Mouse (Mus musculus) E14TG2a.4 (cell line): ENCODE results near the gene Fam102b.

Experiments used
- H3K27me3 ChIP-seq: 2 replicates; pipeline ENCODE4 v1.6.1; 2014; ENCODE audit warnings: low read length, control low read depth; ENCODE audit not compliant: insufficient read depth
- H3K36me3 ChIP-seq: 2 replicates; pipeline ENCODE4 v1.6.1; 2014; ENCODE audit warnings: low read length, control low read depth; ENCODE audit not compliant: insufficient read depth
- H3K4me1 ChIP-seq: replicated peaks from 2 replicates; pipeline ENCODE4 v1.6.1; 2014; ENCODE audit warnings: low read depth, low read length, control low read depth
- H3K4me3 ChIP-seq: replicated peaks from 2 replicates; pipeline ENCODE4 v1.5.1; 2014; ENCODE audit warnings: mild to moderate bottlenecking, low read length
- H3K9me3 ChIP-seq: 2 replicates; pipeline ENCODE4 v1.6.1; 2014; ENCODE audit warnings: low read length, control low read depth
- CTCF ChIP-seq: conservative IDR thresholded peaks from 2 replicates; pipeline ENCODE4 v1.5.1; 2014; ENCODE audit warnings: low read length
- NANOG ChIP-seq: IDR thresholded peaks from 2 replicates; pipeline ENCODE4 v1.6.1; 2014; ENCODE audit warnings: borderline replicate concordance, low read length, mixed read lengths
- POU5F1 ChIP-seq: IDR thresholded peaks from 2 replicates; pipeline ENCODE4 v1.6.1; 2014; ENCODE audit warnings: low read length, borderline replicate concordance

The Fam102b gene

DNA sequence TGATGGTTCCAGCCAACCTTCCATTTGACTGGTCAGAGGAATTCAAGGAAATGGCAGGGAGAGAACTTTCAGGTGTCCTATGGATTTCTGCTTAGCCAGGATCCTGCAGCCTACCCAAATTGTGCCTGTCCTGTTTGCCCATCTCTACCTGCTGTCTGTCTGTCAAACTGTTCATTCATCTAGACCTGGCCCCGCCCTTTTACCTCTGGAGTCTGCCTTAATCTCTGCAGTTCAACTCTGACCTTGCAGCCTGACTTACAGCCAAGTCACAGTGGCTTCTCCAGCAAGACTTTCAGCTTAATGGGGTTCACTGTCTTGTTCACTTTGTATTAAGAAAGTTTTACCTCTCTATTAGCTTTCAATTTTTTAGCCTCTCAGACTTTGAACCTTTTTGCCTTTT, 101.1 kb downstream of the Fam102b start:
- no peaks in the 10 kb centered on the region for H3K36me3 ChIP-seq
- no peaks in the 10 kb centered on the region; the same call in 1 of the 2 replicates for H3K27me3 ChIP-seq
- no peak overlapping the region for H3K4me3 ChIP-seq
- peaks cover 4% of the 10 kb centered on the region for H3K4me1 ChIP-seq
- TF ChIP-seq CTCF: no peak
- no peak for TF ChIP-seq POU5F1
- TF ChIP-seq NANOG: no peak
- H3K9me3 ChIP-seq: no peaks in the 10 kb centered on the region

DNA sequence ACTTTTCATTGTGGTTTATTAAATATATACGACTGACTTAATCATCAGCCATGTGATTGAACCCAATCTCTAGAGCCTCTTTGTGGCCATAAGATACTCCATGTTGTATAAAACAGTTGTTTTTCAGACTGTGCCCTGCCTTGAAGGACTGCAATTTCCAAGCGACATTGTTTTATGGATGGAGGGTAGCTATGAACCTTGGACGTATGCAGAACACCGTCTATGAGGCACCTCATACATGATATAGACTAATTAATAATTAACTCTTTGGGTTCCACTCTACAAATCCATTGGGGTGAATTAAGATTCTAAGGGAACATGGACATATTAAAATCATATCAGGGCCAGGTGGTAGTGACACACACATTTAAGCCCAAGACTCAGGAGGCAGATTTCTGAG, 101.7 kb downstream of the Fam102b start:
- no peaks in the 10 kb centered on the region for H3K27me3 ChIP-seq
- no peaks in the 10 kb centered on the region for H3K9me3 ChIP-seq
- TF ChIP-seq CTCF (no peak), NANOG (no peak), POU5F1 (no peak)
- no peaks in the 10 kb centered on the region for H3K36me3 ChIP-seq
- H3K4me3 ChIP-seq: no peak overlapping the region
- peaks cover 4% of the 10 kb centered on the region for H3K4me1 ChIP-seq

DNA sequence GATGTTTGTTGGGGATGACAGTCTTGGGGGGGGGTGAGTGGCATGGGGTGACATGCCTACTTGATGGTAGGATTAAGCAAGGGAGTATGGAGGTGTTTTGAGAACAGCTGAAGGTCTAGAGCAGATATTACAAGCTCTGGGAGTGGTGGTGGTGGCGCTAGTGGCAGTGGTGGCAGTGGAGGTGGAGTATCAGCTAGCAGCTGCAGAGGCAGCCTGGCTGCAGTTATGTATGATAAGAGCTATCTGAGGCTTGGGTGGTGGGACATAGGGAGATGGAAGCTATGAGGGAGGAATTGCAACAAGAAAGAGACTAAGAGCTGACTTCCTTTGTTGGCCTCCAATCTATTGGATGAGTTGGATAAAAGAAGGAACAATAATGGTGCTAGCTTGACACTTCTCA, 105.6 kb downstream of the Fam102b start:
- no peaks in the 10 kb centered on the region for H3K36me3 ChIP-seq
- no peak for TF ChIP-seq NANOG
- TF ChIP-seq CTCF: no peak
- no peak for TF ChIP-seq POU5F1
- H3K4me3 ChIP-seq: no peak overlapping the region
- H3K9me3 ChIP-seq: no peaks in the 10 kb centered on the region
- peaks cover 6% of the 10 kb centered on the region for H3K4me1 ChIP-seq
- H3K27me3 ChIP-seq: 0 out of 2 replicates have a peak, but pooled peaks cover 2% of the 10 kb centered on the region
